Mouse (Mus musculus) mouse embryonic stem cell (cell line): ENCODE results near the gene Atxn3.

Experiments used
- in situ Hi-C, 2 experiments: fragments of 300-500 bp; cut with MboI; formaldehyde crosslinking; loops; 1 replicate in 1 of 2; 3 replicates in 1 of 2; pipeline ENCODE4 v1.14.3; 2019 to 2020; ENCODE audit warnings: low sequenced_read_pairs in 2 of 2, low pct_unique_long_range_greater_than_20kb in 1 of 2, mixed read lengths in 1 of 2; ENCODE audit not compliant: unreplicated experiment in 1 of 2

Atxn3 gene

GRCm38 (mm10) chr12:101957942-101958544 is at the start of gene Atxn3:
Atxn3 (minus strand) TSS chr12:101958246.
- in situ Hi-C loops: no loop called here

GRCm38 (mm10) chr12:102000785-102001184 is 42.7 kb upstream of the Atxn3 start:
- in situ Hi-C loops: loop anchor here in 1 of 2 experiments (25.0 kb wide), 1 partner anchor 362 kb away; no protein-coding TSS in a partner anchor

GRCm38 (mm10) chr12:101998929-101999328 is 40.9 kb upstream of the Atxn3 start:
- in situ Hi-C loops: loop anchor here in 1 of 2 experiments (25.0 kb wide), 1 partner anchor 763 kb away; the partner anchor contains the start of genes Gm20604, Gm28051, Gon7 and Ubr7

GRCm38 (mm10) chr12:101994576-101995467 is 36.8 kb upstream of the Atxn3 start:
- in situ Hi-C loops: loop anchor here in 1 of 2 experiments (25.0 kb wide), 1 partner anchor 767 kb away; the partner anchor contains the start of genes Gm20604, Gm28051, Gon7 and Ubr7

- in situ Hi-C loops: loop anchor here in 1 of 2 experiments (25.0 kb wide), 1 partner anchor 775 kb away; the partner anchor contains the start of genes Gm20604, Gm28051, Gon7 and Ubr7
These were observed 29.6 kb upstream of the Atxn3 start for GRCm38 (mm10) chr12:101987659-101988058.

- in situ Hi-C loops: loop anchor here in 1 of 2 experiments (25.0 kb wide), 1 partner anchor 777 kb away; the partner anchor contains the start of genes Gm20604, Gm28051, Gon7 and Ubr7
These were observed 27.1 kb upstream of the Atxn3 start for GRCm38 (mm10) chr12:101985110-101985509.

GRCm38 (mm10) chr12:101982977-101983376 is 24.9 kb upstream of the Atxn3 start:
- in situ Hi-C loops: loop anchor here in 1 of 2 experiments (25.0 kb wide), 1 partner anchor 779 kb away; the partner anchor contains the start of genes Gm20604, Gm28051, Gon7 and Ubr7

GRCm38 (mm10) chr12:101981559-101981958 is 23.5 kb upstream of the Atxn3 start:
- in situ Hi-C loops: loop anchor here in 1 of 2 experiments (25.0 kb wide), 1 partner anchor 781 kb away; the partner anchor contains the start of genes Gm20604, Gm28051, Gon7 and Ubr7

- in situ Hi-C loops: loop anchor here in 1 of 2 experiments (25.0 kb wide), 1 partner anchor 782 kb away; the partner anchor contains the start of genes Gm20604, Gm28051, Gon7 and Ubr7
These were observed 22.2 kb upstream of the Atxn3 start for GRCm38 (mm10) chr12:101980266-101980665.

GRCm38 (mm10) chr12:101979213-101979750 is 21.2 kb upstream of the Atxn3 start:
- in situ Hi-C loops: loop anchor here in 1 of 2 experiments (25.0 kb wide), 1 partner anchor 783 kb away; the partner anchor contains the start of genes Gm20604, Gm28051, Gon7 and Ubr7

GRCm38 (mm10) chr12:101978588-101978987 is 20.5 kb upstream of the Atxn3 start:
- in situ Hi-C loops: loop anchor here in 1 of 2 experiments (25.0 kb wide), 1 partner anchor 784 kb away; the partner anchor contains the start of genes Gm20604, Gm28051, Gon7 and Ubr7

GRCm38 (mm10) chr12:101978162-101978561 is 20.1 kb upstream of the Atxn3 start:
- in situ Hi-C loops: loop anchor here in 1 of 2 experiments (25.0 kb wide), 1 partner anchor 784 kb away; the partner anchor contains the start of genes Gm20604, Gm28051, Gon7 and Ubr7

- in situ Hi-C loops: loop anchor here in 1 of 2 experiments (25.0 kb wide), 1 partner anchor 785 kb away; the partner anchor contains the start of genes Gm20604, Gm28051, Gon7 and Ubr7
These were observed 19.4 kb upstream of the Atxn3 start for GRCm38 (mm10) chr12:101977404-101977915.

GRCm38 (mm10) chr12:101976651-101977403 is 18.8 kb upstream of the Atxn3 start:
- in situ Hi-C loops: loop anchor here in 1 of 2 experiments (25.0 kb wide), 1 partner anchor 785 kb away; the partner anchor contains the start of genes Gm20604, Gm28051, Gon7 and Ubr7

GRCm38 (mm10) chr12:101975601-101976571 is 17.8 kb upstream of the Atxn3 start, which contains the start of gene Cpsf2:
Cpsf2 (plus strand) TSS chr12:101975988.
- in situ Hi-C loops: loop anchor here in 1 of 2 experiments (25.0 kb wide), 1 partner anchor 786 kb away; the partner anchor contains the start of genes Gm20604, Gm28051, Gon7 and Ubr7
